Mouse (Mus musculus) lung, postnatal 14 days (tissue): ENCODE results near the gene Lysmd4.

ENCODE experiments used
- DNase-seq: peaks from one replicate; pipeline ENCODE4 v3.0.0; 2021

Lysmd4 gene

DNA sequence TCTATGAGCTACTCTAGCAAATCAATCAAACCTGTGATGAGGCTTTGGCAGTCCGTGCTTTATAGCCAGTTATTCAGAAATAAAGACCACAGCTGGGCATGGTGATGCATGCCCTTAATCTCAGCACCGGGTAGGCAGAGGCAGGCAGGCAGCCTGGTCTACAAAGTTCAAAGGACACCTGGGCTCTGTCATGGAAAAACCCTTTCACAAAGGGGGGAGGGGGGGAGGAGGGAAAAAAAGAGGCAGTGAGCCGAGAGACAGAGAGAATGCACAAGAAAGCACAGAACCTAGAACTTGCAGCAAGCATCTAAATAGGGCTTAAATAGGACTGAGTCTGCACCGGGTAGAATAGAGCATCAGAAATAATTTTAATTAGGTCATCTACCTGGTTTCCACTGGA is 130.6 kb downstream of the Lysmd4 start:
- DNase-seq = no peak

DNA sequence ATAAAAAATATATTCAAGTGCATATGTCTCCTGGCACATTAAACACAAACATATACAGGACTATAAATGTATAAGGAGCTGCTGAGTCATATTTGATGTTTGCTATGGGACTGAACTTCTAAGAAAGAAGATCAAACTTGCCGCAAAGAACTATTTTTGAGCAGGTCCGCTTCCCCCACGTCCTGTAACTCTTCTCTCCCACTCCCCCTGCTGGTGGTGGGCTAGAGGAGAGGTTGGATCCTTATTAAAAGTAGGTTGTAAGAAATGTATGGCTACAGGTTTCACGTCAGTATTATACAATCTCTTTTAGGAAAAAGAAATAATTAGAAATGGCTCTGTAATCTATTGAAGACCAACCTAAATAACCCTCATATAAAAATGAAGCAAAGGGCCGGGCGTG is 131.3 kb downstream of the Lysmd4 start:
- DNase-seq = no peak

DNA sequence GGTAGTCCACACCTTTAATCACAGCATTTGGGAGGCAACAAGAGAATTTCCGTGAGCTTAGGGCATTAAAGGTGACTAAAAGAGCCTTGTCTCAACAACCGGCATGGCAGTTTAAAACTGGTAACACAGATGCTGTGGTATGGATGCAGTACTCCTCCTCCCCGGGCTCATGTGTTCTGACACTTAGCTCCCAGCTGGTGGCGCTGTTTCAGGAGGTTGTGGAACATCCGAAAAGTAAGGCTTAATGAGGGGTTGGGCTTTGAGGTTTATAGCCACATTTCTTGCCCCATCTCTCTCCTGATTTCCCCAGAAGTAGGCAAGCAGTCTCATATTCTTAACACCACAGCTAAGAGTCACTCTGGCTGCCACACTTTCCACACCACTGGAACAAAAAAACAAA is 133.5 kb downstream of the Lysmd4 start:
- DNase-seq = no peak
